Mouse (Mus musculus) effector memory CD4-positive, alpha-beta T cell, adult 5 months (primary cell): ENCODE measurements around the gene Btbd35f27. TPM values are rescaled to one million over a fixed set of nuclear protein-coding genes. Genes with fewer than 3 reads are reported as not detected.

Source experiments
- polyA plus RNA-seq: library from polyadenylated mRNA; unstranded; fragments of 100-300 nt; shearing (Covaris generic); gene quantifications from one replicate; pipeline ENCODE4 v1.2.1, GENCODE M21; 2017

The Btbd35f27 gene
- polyA plus RNA-seq: not detected

GRCm38 (mm10) chrX:4951835-4952234 is at the start of gene Btbd35f27:
Gene Btbd35f27 (plus strand): TSS chrX:4952135.

Other genes starting within 250 kb of the Btbd35f27 start
- gene Btbd35f4, start 151.6 kb upstream of the Btbd35f27 start, polyA plus RNA-seq: not detected